ENCODE assay signal across 31 mouse cellular contexts in the genomic region with DNA sequence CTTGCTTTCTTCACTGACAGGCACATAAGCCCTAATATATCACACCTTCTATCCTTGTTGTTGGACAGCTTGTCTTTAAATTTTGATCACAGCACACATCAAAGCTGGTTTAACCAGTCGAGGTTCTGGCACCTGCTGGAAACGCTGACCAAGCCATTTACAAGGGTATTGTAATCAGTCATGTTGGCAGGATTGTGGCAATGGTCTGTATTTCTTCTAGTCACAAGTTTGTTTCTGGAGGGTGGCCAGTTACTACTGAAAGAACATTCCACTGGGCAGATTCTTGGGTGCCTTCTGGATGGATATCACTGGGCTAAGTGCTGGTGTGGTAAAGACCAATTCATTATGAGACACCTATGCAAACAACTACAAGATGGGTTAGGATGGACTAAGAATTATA. TPM values are rescaled to one million over a fixed set of nuclear protein-coding genes. Genes with fewer than 3 reads are reported as not detected.
DNase-seq lines count a peak whose midpoint lies in the region; ATAC-seq and TF ChIP-seq lines count a peak whose summit lies in the region.
"Had no signal": no experiment of that assay in that cellular context is flagged by ENCODE, and none has a peak within 500 bp of the region (broad histone marks: within the 10 kb centered on the region; RNA-seq: fewer than 3 reads in every experiment).

No protein-coding gene starts in this region.

- H3K79me2 ChIP-seq in CH12.LX (replicated peaks; ENCODE audit: control insufficient read depth, extremely low read depth, insufficient read depth, poor library complexity, severe bottlenecking): peaks cover 34% of the 10 kb centered on the region

- intact Hi-C loops in heart, postnatal 25 days (cut with DNase I): no loop called here

- TF ChIP-seq RAD21 in CH12.LX (IDR thresholded peaks at IDR 0.05; ENCODE audit: low read depth, low read length): no peak

- dilution Hi-C loops in CH12.LX (cut with MboI; ENCODE audit: extremely low pct_ligation_motif_present, extremely low pct_unique_long_range_greater_than_20kb, low sequenced_read_pairs): no loop called here

- peaks cover 38% of the 10 kb centered on the region for H3K36me3 ChIP-seq in kidney, embryonic 14.5 days (ENCODE audit: control insufficient read depth, insufficient read depth, low read length)
- H3K36me3 ChIP-seq in CH12.LX (replicated peaks in 1 of 2; ENCODE audit: control insufficient read depth in 1 of 2, insufficient read depth in 1 of 2, low read length in 1 of 2): peaks cover 22 to 59% of the 10 kb centered on the region in 2 experiments

- peaks cover 7% of the 10 kb centered on the region for H3K4me1 ChIP-seq in kidney, embryonic 14.5 days (ENCODE audit: control insufficient read depth, insufficient read depth, low read length)
- H3K4me1 ChIP-seq in CH12.LX (ENCODE audit: control insufficient read depth in 1 of 2, insufficient read depth in 2 of 2): peaks cover 5 to 18% of the 10 kb centered on the region in 2 experiments; a peak in 2 of 4 replicates

- no peak for TF ChIP-seq POLR2A in CH12.LX (IDR thresholded peaks at IDR 0.05; ENCODE audit: low read depth, low read length)

- TF ChIP-seq EP300 in CH12.LX (IDR thresholded peaks at IDR 0.05; ENCODE audit: low read length): no peak

- no peak overlapping the region for H3K4me3 ChIP-seq in kidney, embryonic 14.5 days (ENCODE audit: low read length)
- no peak overlapping the region for H3K4me3 ChIP-seq in CH12.LX (replicated peaks in 1 of 3; ENCODE audit: low read depth in 2 of 3, low read length in 2 of 3, poor library complexity in 1 of 3)
- H3K4me3 ChIP-seq: hindbrain, embryonic 15.5 days; intestine, embryonic 15.5 days; liver, embryonic 13.5 days; midbrain, embryonic 12.5 days had no signal

- peak; percentile 57 to 60 for DNase-seq in heart, adult 18-20 months
- no peak for DNase-seq in heart, postnatal 25 days (ENCODE audit: low spot score)
- peak; percentile 36 for DNase-seq in kidney, adult 9 months
- DNase-seq in CH12.LX (ENCODE audit: extremely low read depth) (no peak), adipocyte (ENCODE audit: low spot score) (peak; percentile 74)
- no peak for DNase-seq in cerebellum, adult 9-10 months
- DNase-seq: cerebellum, adult 11 months; cerebellum, postnatal 14 days; embryo, embryonic 11 days; liver, embryonic 13.5 days; lung, embryonic 14.5 days; right cerebral cortex, adult 18-20 months had no signal

- in situ Hi-C loops in CH12.LX (cut with MboI; ENCODE audit: low pct_ligation_motif_present, low pct_unique_long_range_greater_than_20kb, low sequenced_read_pairs): no loop called here

- H3K27me3 ChIP-seq in kidney, embryonic 14.5 days (ENCODE audit: control insufficient read depth, insufficient read depth, low read length): no peaks in the 10 kb centered on the region
- no peaks in the 10 kb centered on the region for H3K27me3 ChIP-seq in CH12.LX (replicated peaks)
- H3K27me3 ChIP-seq: hindbrain, embryonic 15.5 days; intestine, embryonic 15.5 days; liver, embryonic 13.5 days; midbrain, embryonic 12.5 days had no signal

- H3K9ac ChIP-seq in kidney, embryonic 14.5 days (ENCODE audit: low read depth, low read length): no peak overlapping the region
- no peak overlapping the region for H3K9ac ChIP-seq in CH12.LX (ENCODE audit: insufficient read depth, low read depth)
- H3K9ac ChIP-seq: hindbrain, embryonic 15.5 days; intestine, embryonic 15.5 days; liver, embryonic 13.5 days; lung, embryonic 14.5 days; midbrain, embryonic 12.5 days had no signal

- H3K9me3 ChIP-seq in kidney, embryonic 14.5 days (ENCODE audit: control insufficient read depth, low read length): no peaks in the 10 kb centered on the region
- no peaks in the 10 kb centered on the region for H3K9me3 ChIP-seq in CH12.LX (replicated peaks; ENCODE audit: low read length)
- H3K9me3 ChIP-seq: hindbrain, embryonic 15.5 days; intestine, embryonic 15.5 days; liver, embryonic 13.5 days; midbrain, embryonic 12.5 days had no signal

- 70% methylated on average over 2 of the region's 2 CpGs for WGBS in kidney, embryonic 14.5 days

- H3K4me2 ChIP-seq in kidney, embryonic 14.5 days (replicated peaks; ENCODE audit: low read depth, low read length): no peak overlapping the region
- no peak overlapping the region for H3K4me2 ChIP-seq in CH12.LX (ENCODE audit: insufficient read depth, low read depth, poor library complexity, severe bottlenecking)
- H3K4me2 ChIP-seq: hindbrain, embryonic 15.5 days; intestine, embryonic 15.5 days; liver, embryonic 13.5 days; lung, embryonic 14.5 days; midbrain, embryonic 12.5 days had no signal

- H3K27ac ChIP-seq in kidney, embryonic 14.5 days (ENCODE audit: low read depth, low read length): no peak overlapping the region
- no peak overlapping the region for H3K27ac ChIP-seq in CH12.LX (ENCODE audit: insufficient read depth, low read depth)
- H3K27ac ChIP-seq: hindbrain, embryonic 15.5 days; intestine, embryonic 15.5 days; liver, embryonic 13.5 days; midbrain, embryonic 12.5 days; stomach, postnatal 0 days had no signal

- no peak for TF ChIP-seq CTCF in CH12.LX (conservative IDR thresholded peaks at IDR 0.05 in 1 of 2, IDR thresholded peaks at IDR 0.05 in 1 of 2; ENCODE audit: low read depth in 2 of 2, low read length in 2 of 2)

- ATAC-seq in kidney, embryonic 14.5 days (ENCODE audit: low FRiP score, low TSS enrichment): no peak
- ATAC-seq: activated CD4-positive, CD25-positive, alpha-beta regulatory T cell, adult 4 months; forebrain, embryonic 16.5 days; intestine, embryonic 15.5 days had no signal

TF ChIP-seq in CH12.LX, 34 proteins besides CTCF, POLR2A, EP300 and RAD21:
- TF ChIP-seq E2F4 (IDR thresholded peaks at IDR 0.05; ENCODE audit: insufficient replicate concordance, low read depth, low read length) (no peak), JUN (IDR thresholded peaks at IDR 0.05; ENCODE audit: insufficient read depth, low read depth, low read length) (no peak), MAFK (IDR thresholded peaks at IDR 0.05; ENCODE audit: insufficient replicate concordance, low read length) (peak; percentile 4; the same call in 1 of the 2 replicates), SMC3 (IDR thresholded peaks at IDR 0.05; ENCODE audit: low read depth, low read length) (no peak)

RNA-seq across cellular contexts. Expression of a gene that starts 4.8 kb away (rescaled TPM):
- total RNA-seq in heart, adult 18-20 months (2021): 10 to 100 TPM; 40.4 to 40.7 TPM
- 10 to 100 TPM; 35.8 to 39.9 TPM for total RNA-seq in heart, postnatal 25 days (2021)
- 34.8 and 52.2 TPM in 2 replicates for polyA plus RNA-seq in kidney, embryonic 14.5 days (2014; fragmentation: Nextera tagmentation; extraction: Ambion mirVana)
- total RNA-seq in CH12.LX (2012; rRNA removed) (23.6 and 24.0 TPM in 2 replicates), CH12.LX (2014; rRNA removed) (67.6 and 77.9 TPM in 2 replicates)
- polyA plus RNA-seq in CH12.LX (2012; ENCODE audit: insufficient read length, low read depth): 49.0 and 49.1 TPM in 2 replicates

RNA-seq across cellular contexts. Expression of a gene that starts 5.4 kb away (rescaled TPM):
- total RNA-seq in heart, adult 18-20 months (2021): not detected
- total RNA-seq in heart, postnatal 25 days (2021): not detected
- not detected in 2 replicates for polyA plus RNA-seq in kidney, embryonic 14.5 days (2014; fragmentation: Nextera tagmentation; extraction: Ambion mirVana)
- total RNA-seq in CH12.LX (2012; rRNA removed): 2.1 and 3.2 TPM in 2 replicates
- total RNA-seq in CH12.LX (2014; rRNA removed): not detected in 2 replicates
- polyA plus RNA-seq in CH12.LX (2012; ENCODE audit: insufficient read length, low read depth): not detected in 2 replicates
- total RNA-seq: gastrocnemius, postnatal 4 days; heart, postnatal 14 days; layer of hippocampus, postnatal 10 days; left cerebral cortex, adult 8-10 months; megakaryocyte progenitor cell, adult 5-6 weeks; monocyte, adult 5-6 weeks had no signal
- polyA plus RNA-seq: activated CD4-positive, CD25-positive, alpha-beta regulatory T cell, adult 4 months; embryonic facial prominence, embryonic 14.5 days; forebrain, embryonic 16.5 days; hindbrain, embryonic 15.5 days; intestine, embryonic 15.5 days; large intestine, adult 2 months; limb, embryonic 11.5 days; liver, embryonic 13.5 days; lung, embryonic 14.5 days; midbrain, embryonic 12.5 days; neural tube, embryonic 11.5 days; stomach, postnatal 0 days; thymus, postnatal 0 days; urinary bladder, adult 2 months had no signal

RNA-seq across cellular contexts. Expression of a gene that starts 7.8 kb away (rescaled TPM):
- total RNA-seq in heart, adult 18-20 months (2021): 10 to 100 TPM; 24.6 to 26.3 TPM
- total RNA-seq in heart, postnatal 25 days (2021): 10 to 100 TPM; 20.9 to 25.0 TPM
- polyA plus RNA-seq in kidney, embryonic 14.5 days (2014; fragmentation: Nextera tagmentation; extraction: Ambion mirVana): 76.5 and 91.2 TPM in 2 replicates
- total RNA-seq in CH12.LX (2012; rRNA removed): 31.4 and 33.8 TPM in 2 replicates
- 45.4 and 46.9 TPM in 2 replicates for total RNA-seq in CH12.LX (2014; rRNA removed)
- polyA plus RNA-seq in CH12.LX (2012; ENCODE audit: insufficient read length, low read depth): 54.4 and 54.7 TPM in 2 replicates

RNA-seq across cellular contexts. Expression of a gene that starts 53.0 kb away (rescaled TPM):
- not detected for total RNA-seq in heart, adult 18-20 months (2021)
- not detected for total RNA-seq in heart, postnatal 25 days (2021)
- polyA plus RNA-seq in kidney, embryonic 14.5 days (2014; fragmentation: Nextera tagmentation; extraction: Ambion mirVana): not detected in 2 replicates
- not detected in 2 replicates for total RNA-seq in CH12.LX (2012; rRNA removed)
- total RNA-seq in CH12.LX (2014; rRNA removed): not detected in 2 replicates
- not detected in 2 replicates for polyA plus RNA-seq in CH12.LX (2012; ENCODE audit: insufficient read length, low read depth)
- total RNA-seq: gastrocnemius, postnatal 4 days; heart, postnatal 14 days; layer of hippocampus, postnatal 10 days; megakaryocyte progenitor cell, adult 5-6 weeks had no signal
- polyA plus RNA-seq: activated CD4-positive, CD25-positive, alpha-beta regulatory T cell, adult 4 months; embryonic facial prominence, embryonic 14.5 days; intestine, embryonic 15.5 days; large intestine, adult 2 months; limb, embryonic 11.5 days; liver, embryonic 13.5 days; lung, embryonic 14.5 days; midbrain, embryonic 12.5 days; neural tube, embryonic 11.5 days; stomach, postnatal 0 days; thymus, postnatal 0 days had no signal

Comparison
In these comparisons a context has a peak if more than half of its experiments do, and no peak if none do; other contexts are left out.
1. DNase-seq: peak in heart, adult 18-20 months (2 of 2), kidney, adult 9 months (single experiment) and adipocyte (single experiment); none in heart, postnatal 25 days (single experiment), CH12.LX (single experiment) and cerebellum, adult 9-10 months (single experiment).